Mouse (Mus musculus) A20 (cell line): Measurements from ENCODE around the gene Itpk1.

Experiments
- DNase-seq: peaks from one replicate; pipeline ENCODE4 v3.0.0-alpha.2; 2011; ENCODE audit warnings: low read depth, low spot score

The Itpk1 gene

GRCm38 (mm10) chr12:102625717-102626116, 79.0 kb downstream of the Itpk1 start:
- DNase-seq, result no peak

GRCm38 (mm10) chr12:102625118-102625517, 79.6 kb downstream of the Itpk1 start:
- no peak for DNase-seq

GRCm38 (mm10) chr12:102623827-102624226, 80.9 kb downstream of the Itpk1 start:
- no peak for DNase-seq

- no peak for DNase-seq
Measured at GRCm38 (mm10) chr12:102622302-102622842, 82.4 kb downstream of the Itpk1 start.

- no peak for DNase-seq
Measured at GRCm38 (mm10) chr12:102621811-102622210, 82.9 kb downstream of the Itpk1 start.

- DNase-seq, result no peak
Measured at GRCm38 (mm10) chr12:102621205-102621604, 83.5 kb downstream of the Itpk1 start.

- no peak for DNase-seq
Measured at GRCm38 (mm10) chr12:102619908-102620307, 84.8 kb downstream of the Itpk1 start.

GRCm38 (mm10) chr12:102618085-102618484, 86.6 kb downstream of the Itpk1 start:
- no peak for DNase-seq

- no peak for DNase-seq
Measured at GRCm38 (mm10) chr12:102616843-102617519, 87.7 kb downstream of the Itpk1 start.

GRCm38 (mm10) chr12:102616201-102616600, 88.5 kb downstream of the Itpk1 start:
- no peak for DNase-seq

- no peak for DNase-seq
Measured at GRCm38 (mm10) chr12:102613411-102613810, 91.3 kb downstream of the Itpk1 start.

GRCm38 (mm10) chr12:102612431-102612830, 92.3 kb downstream of the Itpk1 start:
- DNase-seq, result no peak

- DNase-seq, result no peak
Measured at GRCm38 (mm10) chr12:102610927-102611326, 93.8 kb downstream of the Itpk1 start.

GRCm38 (mm10) chr12:102607808-102608517, 96.8 kb downstream of the Itpk1 start:
- DNase-seq, result no peak

GRCm38 (mm10) chr12:102607066-102607465, 97.7 kb downstream of the Itpk1 start:
- no peak for DNase-seq

GRCm38 (mm10) chr12:102605607-102606006, 99.1 kb downstream of the Itpk1 start:
- no peak for DNase-seq

GRCm38 (mm10) chr12:102602255-102603041, 102.3 kb downstream of the Itpk1 start:
- DNase-seq, result no peak

- no peak for DNase-seq
Measured at GRCm38 (mm10) chr12:102601847-102602246, 102.9 kb downstream of the Itpk1 start.

GRCm38 (mm10) chr12:102600345-102600744, 104.4 kb downstream of the Itpk1 start:
- DNase-seq, result no peak

- no peak for DNase-seq
Measured at GRCm38 (mm10) chr12:102599801-102600200, 104.9 kb downstream of the Itpk1 start.

GRCm38 (mm10) chr12:102598535-102598934, 106.2 kb downstream of the Itpk1 start:
- DNase-seq, result no peak

- no peak for DNase-seq
Measured at GRCm38 (mm10) chr12:102597466-102597865, 107.3 kb downstream of the Itpk1 start.
